Mouse (Mus musculus): ENCODE results near the gene Irf2.

- TF ChIP-seq CTCF (IDR thresholded peaks at IDR 0.05; ENCODE audit: control insufficient read depth, insufficient read depth, insufficient replicate concordance, low read depth, low read length) = no peak
- TF ChIP-seq POLR2A (IDR thresholded peaks at IDR 0.05; ENCODE audit: control insufficient read depth, low read depth, low read length) = no peak
These were observed 30.1 kb downstream of the Irf2 start for GRCm38 (mm10) chr8:46769408-46770180.
